Mouse (Mus musculus): ENCODE measurements at regions not wholly inside any gene's neighbourhood (a gene's known extent, or its start where the extent isn't known, plus 50 kb on each side); places are given as distances from the start of the nearest gene placed in this dataset.
A peak's percentile ranks its signal among the peaks of the same experiment; 100 is the strongest.

DNA sequence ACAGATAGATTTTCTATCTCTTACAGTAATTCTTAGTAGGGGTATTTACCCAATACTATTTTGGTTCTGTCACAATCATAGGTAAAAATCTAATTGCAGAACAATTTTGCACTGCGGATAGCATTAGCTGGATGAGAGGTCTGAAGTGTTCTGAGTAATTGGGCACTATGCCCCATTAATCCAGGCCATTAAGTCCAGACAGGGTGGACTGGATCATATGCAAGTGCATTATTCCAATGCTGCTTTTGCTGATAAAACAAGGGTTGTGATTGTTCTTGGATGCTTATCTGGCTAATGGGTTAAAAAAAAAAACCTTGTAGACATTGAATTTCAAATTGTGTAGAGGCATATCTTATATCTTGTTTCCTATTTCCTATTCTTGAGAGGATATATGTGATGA is 1732.6 kb upstream of the Gm6569 start:
- no peak for DNase-seq

DNA sequence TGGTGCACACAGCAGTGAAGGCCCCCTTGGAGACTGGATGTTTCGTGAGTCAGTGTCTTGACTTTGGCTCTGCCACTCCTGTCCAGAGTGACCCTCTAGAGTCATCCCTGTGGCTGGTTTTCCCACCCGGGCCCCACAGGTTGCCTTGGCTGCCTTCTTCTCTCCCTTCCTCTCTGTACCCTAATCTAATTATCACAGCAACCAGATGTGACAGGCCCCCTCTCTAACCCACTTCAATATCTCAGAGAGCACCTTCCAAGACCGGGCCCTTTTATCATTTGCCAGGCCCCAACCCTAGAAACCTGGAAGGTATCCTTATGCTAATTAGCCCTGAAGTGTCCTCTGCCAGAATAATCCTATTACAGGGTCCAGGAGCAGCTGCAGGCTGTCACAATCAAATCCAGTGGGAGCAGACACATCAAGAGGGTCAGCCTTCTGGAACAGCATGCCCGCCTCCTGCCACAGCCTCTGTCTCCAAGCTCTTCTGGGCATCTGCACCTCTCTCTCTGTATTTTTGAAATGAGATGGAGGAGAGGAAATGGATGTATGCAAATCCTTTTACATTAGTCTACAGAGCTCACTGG is 1728.4 kb upstream of the Gm6569 start:
- no peak for DNase-seq

DNA sequence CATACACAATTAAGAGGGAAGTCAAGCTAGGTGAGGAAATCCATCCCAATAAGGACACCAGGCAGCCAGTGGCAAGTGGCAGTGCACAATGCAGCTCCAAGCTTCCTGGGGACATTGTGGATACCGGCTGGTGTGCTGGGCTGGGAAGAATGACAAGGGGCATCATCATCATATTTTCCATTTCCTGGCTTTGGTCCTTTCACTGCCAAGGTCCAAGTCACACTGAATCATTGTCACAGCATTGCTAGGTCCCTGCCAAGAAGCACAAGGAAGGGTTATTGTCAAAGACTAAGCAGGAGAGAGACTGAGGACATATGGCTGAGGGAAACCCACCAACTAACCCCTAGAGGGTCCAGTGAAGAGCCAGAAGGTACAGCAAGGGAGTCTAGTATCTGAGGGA is 1723.8 kb upstream of the Gm6569 start:
- no peak for DNase-seq

DNA sequence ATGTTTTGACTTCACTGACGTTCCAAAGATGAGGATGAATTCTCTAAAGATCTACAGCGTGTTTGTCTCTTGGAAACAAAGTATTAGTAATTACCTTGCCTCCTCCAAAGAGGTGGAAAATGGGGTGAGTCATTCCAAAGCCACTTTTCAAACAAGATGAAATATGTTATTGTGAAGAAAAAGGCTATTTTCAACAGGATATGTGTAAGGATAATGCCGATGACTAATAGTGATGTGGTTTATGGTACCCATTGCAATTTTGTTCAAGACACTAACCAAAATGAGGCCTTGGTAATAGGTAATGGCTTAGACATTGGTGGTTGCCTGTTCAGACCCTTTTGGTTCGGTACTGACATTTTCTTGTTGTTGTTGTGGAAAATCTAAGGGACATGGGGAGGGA is 1717.6 kb upstream of the Gm6569 start:
- DNase-seq: no peak

DNA sequence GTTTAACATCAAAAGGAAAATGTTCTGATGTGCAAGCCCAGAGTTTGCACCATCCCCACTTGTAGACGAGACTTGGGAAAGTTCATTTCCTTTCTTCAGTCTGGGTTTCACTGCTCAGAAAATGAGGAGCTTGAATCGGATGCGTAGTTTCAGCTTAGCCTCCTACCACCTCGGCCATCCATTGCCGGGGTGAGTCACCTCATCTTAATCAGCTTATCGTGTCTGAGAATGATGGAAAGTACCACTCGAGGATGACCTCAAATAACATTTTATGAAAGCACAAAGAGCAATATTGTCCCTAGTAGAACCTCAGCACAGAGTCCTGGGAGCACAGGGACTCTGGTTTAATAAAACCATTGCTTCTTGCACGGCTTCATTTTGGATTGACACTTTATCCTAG is 1700.1 kb upstream of the Gm6569 start:
- no peak for DNase-seq

DNA sequence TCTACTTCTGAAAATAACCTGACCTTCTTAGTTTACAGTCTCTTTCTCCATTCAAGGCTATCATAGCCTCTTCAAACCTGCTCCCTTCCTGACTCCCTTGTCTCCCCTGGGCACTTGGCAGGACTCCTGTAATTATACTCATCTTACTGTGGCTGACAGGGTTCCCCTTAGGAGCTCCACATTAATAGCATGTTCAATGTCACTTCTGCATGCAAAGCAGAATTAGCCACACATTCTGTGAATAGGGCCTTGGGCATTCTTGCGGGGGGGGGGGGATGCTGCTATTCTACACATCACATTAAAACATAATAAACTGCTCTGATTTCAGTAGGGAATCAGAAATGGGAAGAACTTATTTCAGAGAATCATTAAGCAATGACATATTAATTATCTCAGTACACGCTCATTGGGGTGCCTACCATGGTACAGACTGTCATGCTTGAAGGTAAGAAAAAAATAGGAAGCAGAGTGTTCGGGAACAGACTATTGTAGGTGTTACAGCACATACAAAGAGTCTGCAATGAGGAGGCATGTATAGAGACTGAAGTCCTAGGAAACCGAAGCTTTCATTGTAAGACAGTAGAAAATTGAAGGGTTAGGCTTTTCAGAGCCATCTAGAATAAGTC is 1698.3 kb upstream of the Gm6569 start:
- no peak for DNase-seq

DNA sequence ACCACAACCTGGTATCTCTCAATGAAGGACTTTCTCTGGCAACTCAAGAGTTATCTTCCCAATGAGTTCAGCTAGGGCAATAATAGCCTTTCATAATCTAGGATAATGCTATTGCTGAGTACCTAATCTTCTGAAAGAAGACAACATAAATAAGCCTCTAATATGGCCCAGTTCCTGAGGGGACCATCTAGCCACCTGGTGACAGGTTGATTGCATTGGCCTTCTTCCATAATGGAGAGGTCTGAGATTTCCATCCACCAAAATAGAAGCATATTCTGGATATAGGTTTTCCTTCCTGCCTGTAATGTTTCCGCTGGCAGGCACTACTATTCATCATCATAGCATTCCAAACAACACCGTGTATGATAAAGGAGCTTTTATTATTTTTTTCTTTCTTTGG is 1694.2 kb upstream of the Gm6569 start:
- DNase-seq: no peak

DNA sequence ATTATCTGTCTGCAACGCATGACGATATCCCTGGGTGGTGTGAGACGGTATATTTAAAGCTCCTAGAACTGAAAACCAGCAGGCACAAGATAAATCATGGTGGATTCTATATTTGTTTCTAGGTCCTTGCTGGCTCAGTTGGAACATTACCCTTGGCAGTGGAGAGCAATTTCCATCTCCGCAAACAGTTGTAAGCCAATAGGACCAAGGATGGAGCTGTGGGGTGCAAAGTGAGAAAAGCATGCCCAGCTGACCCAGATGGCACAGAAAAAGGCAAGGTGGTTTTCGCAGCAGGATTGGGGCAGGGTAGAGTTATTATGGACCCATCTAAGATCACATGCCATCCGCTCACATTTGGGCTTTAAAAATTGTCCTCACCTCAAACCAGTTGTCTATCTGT is 1683.8 kb upstream of the Gm6569 start:
- DNase-seq: no peak

DNA sequence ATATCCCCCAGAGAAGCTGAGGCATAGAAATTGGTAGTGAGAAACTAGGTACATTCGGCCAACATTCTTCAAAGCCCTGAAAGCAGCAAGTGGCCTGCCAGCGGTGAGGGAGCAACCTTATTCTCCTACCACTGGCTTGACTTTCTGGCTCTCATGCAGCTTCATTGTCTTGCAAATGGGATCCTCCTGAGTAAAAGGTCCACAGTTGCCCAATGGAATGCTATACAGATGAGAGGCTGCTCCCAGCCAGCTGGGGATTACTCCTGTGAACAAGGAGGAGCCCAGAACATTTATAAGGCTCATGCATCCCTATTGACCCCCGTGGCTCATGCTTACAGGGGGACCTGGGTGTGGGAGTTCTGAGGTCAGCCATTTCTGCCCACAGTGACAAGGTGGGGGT is 1675.9 kb upstream of the Gm6569 start:
- DNase-seq: no peak

DNA sequence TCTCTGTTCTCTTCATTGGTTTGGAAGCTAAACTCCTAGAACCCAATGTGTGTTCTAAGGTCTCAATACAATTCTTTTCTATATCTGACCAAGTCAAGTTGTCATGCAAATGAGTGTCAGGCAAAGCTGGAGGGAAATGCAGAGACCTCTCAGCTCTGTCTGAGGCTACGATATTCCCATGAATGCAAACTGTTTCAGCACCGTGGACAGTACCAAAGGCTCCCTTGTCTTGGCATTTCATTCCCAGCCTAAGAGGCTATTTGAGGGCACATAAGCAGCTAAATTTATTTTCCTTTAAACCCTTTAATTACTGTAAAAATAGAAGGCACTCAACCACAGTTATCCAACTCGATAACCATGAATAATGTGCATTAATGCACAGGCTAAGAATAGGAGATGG is 1633.5 kb upstream of the Gm6569 start:
- no peak for DNase-seq

DNA sequence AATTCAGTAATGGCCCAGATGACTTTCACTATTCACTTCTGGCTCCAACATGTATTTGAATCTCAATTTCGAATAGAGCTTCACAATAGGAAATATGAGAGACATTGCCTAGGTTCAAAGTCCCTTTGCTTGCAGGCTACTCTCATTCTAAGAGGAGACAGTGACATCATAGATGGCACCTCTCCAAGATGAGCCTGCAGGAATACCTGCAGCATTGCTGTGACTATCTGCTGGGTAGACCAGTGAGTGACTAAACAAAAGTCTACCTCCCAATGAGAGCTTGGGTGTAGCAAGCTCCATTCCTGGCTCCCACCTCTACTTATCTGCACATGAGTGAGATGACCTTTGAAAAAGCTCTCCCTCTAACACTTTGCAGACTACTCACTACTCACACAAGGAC is 1632.6 kb upstream of the Gm6569 start:
- DNase-seq: no peak

DNA sequence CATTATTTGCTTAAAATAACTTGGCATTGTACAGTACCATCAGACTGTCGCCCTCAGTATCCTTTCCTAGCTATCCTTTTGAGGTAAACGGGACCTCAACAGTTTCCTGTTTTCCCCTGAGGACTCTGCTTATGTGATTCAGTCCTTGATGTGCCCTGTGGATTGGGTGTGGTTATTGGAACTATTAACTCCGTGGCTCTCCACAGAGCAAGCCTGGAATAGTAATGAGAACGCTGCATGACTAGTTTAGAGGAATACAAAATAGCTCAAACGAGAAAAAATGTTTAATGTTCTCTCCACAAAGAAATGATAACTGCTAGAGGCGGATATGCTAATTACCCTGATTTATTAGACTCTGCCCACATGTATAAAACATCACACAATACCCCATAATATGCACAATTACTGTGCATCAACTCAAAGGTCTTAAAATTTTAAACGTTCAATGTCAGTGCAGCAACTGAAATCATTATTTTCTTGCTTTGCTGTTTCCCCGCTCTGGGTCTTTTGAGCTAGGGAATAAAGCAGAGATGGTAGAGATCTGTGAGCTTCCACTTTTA is 1629.0 kb upstream of the Gm6569 start:
- no peak for DNase-seq

DNA sequence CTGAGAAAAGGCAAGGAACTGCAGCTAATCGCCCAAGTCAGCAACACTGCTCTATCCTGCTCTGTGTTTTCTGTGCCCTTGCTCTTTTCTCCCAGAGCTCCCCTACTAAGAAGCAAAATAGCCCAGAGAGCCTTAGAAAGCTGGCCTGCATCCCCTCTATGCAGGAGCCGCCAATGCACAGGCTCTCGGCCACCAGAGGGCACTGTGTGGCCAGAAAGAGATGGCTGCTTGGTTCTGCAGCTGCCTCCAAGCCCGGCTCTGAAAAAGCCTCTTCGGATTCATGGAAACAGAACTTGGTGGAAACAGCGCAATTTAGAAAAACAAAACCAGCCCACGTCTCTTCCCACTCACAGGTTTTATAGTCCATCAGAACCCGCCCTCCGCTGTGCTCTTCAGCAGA is 1628.4 kb upstream of the Gm6569 start:
- peak; percentile 40 to 59 for DNase-seq

DNA sequence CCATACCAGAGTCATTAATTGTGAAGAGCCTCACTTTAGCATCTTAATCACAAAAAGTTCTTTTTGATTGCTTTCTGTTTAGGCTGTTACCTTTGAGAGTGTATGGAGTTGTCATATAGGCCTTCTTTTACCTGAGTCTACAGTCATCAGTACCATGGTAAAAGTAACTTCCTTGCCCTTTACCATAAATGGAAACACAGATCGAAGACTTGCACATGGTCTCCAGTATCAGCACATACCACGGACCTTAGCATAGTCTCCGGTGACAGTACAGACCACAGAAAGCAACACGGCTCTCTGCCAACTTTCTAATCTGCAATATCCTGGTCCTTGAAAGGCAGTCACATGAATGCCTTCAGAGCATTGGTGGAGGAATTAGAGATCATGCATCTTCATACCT is 1626.8 kb upstream of the Gm6569 start:
- no peak for DNase-seq

DNA sequence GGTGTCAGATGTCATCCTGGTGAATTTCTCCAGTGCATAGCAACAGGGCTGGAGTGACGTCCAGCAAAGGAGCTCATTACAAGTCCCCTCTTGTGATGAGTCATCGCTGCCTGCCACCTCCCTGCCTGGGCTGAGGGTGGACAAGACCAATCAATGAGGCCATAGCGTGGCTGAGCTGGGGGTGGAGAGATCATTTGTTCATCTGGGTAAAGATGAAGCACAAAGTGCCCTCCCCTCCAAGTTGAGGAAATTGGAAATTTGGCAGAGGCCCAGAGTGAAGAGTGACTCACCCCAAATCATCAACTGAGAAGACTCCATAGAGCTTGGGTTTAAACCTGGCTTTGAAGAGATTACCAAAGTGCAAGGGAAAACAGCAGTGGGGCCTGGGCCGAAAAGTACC is 1626.3 kb upstream of the Gm6569 start:
- no peak for DNase-seq

DNA sequence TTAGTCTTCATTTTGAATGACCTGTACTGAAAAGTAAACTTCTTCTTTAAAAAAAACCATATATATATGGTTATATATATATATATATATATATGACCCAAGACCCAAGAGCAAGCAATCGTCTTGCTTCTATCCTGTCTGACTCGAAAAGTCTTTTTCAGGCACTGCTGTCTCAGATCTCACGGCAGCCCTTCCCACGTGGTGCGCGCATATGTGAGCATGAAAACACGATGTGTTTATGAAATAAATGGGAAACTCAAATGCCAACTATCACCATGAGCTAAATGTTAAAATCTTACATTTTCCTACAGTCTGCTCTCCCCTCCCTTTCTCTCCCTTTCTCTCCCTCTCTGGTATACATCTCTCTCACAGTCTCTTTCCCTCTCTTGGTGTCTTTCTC is 1625.4 kb upstream of the Gm6569 start:
- DNase-seq: no peak

DNA sequence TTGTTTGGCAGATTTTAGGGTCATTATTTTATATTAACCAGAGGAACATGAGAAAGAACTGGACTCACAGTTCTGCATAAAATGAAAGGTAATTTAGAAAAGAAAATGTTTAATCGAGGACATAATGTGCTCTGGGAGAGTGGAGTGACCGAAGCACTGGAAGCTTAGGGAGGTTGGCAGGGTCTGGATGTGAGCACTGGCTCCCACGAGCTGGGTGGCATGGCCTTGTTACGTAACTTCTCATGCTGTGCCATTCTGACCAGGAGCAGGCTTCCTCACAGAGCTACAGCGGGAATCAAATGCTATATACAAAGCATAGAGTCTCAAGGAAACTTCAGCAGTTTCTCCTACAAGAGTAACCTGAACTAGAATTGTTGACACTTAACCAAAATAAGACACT is 1616.6 kb upstream of the Gm6569 start:
- DNase-seq: no peak

DNA sequence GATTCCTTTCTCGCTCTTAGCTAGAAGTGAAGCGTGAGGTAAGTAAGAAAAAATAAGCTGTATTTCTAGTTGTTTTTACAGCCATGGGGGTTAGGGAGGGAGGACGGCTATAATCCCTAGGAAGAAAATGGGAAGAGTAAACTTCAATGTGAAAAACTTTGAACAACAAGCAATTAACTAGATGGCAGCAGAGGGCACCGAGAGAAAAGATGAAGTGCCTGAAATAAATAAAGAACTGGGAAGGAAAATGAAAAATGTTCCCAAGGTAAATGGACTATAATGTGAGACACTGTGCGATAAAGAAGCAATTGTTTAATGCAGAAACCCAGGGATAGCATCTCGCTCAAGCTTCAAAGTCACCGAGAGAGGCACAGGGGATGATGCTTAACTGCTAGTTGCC is 1614.4 kb upstream of the Gm6569 start:
- no peak for DNase-seq

DNA sequence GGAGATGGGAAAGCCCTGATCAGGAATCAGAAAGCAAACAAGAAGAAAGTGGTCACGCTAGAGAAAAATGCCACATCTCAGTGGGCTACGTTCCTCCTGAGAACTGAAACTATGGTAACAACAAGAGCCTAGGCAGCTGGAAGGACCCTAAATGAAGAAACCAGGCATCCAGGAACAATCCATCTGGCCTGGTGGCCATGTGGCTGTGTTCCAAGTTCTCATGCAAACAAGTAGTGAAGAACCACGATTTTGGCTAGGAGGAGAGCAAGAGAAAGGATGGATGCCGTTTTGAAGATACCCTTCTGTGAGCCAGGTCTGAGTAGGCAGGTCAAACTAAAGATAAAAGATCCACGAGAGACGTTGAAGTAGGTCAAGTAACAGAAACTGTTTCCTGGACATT is 1613.6 kb upstream of the Gm6569 start:
- DNase-seq: no peak

DNA sequence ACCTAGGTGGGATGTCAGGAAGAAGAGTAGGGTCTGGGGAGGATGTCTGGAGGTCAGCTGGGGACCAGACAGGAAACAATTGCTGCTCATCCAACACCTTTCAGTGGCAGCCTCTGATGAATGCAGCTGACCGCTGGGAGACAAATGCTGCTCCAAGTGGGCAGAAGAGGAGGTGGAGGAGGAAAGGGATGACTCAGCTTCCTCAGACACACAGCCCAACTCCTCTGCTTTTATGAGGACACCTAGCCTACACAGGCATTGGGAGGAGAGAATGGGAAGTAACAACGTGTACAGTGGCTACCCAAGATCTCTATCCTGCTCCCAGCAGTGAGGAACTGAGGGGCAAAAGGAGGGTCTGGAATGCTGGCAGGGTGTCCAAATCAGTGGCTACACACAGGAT is 1602.0 kb upstream of the Gm6569 start:
- no peak for DNase-seq

DNA sequence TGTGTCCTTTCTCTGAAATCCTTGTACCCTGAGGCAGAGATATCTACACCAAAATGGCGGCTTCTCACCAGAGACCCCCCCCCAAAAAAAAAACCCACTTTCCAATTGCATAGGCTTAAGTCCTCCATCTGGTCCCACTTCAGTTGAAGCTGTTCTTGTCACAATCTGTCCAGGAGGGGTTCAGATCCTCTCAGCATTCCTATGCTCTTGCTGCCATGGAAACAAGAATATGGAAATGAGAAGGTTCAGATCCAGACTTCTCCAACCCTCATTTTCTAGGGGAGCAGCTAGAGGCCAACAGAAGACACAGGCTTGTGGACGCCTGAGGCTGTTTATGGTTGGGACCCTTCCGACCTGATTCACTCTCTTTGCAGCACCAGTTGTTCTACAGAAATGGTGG is 1569.7 kb upstream of the Gm6569 start:
- no peak for DNase-seq

DNA sequence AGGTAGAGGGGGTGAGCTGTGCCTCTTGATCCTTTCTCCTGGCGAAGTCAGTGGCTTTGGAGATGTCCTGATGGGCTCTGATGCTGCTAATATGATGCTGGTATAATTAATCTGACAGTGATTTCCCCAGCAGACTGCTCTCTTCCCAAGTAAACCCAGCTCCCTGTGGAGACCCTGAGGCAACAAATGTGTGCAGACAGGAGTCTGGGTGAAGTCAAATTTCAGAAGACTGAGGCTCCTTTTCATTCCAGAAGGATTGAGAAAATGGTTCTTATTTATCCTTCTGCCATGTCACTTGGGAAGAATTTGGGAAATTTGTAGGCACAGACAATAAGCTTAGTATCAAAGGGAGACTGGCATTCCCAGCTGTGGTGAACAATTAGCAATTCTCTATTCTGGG is 1550.5 kb upstream of the Gm6569 start:
- DNase-seq: no peak

DNA sequence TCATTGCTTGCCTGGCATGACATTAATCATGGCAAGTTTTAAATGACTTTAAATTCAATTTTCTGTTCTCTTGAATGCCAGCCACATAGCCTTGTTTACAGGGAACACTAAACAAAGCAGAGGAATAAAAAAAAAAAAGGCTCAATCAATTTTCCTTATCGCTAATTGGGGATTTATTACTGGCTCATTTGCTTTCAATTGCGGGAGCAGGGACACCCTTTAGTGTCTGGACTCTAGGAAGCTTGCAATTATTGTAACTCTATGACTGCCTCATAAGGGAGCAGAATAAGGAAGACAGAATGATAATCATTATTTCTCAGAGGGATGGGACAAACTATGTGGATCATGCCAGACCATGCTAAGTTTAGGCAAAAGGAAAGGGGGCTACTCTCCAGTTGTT is 1537.7 kb upstream of the Gm6569 start:
- no peak for DNase-seq

DNA sequence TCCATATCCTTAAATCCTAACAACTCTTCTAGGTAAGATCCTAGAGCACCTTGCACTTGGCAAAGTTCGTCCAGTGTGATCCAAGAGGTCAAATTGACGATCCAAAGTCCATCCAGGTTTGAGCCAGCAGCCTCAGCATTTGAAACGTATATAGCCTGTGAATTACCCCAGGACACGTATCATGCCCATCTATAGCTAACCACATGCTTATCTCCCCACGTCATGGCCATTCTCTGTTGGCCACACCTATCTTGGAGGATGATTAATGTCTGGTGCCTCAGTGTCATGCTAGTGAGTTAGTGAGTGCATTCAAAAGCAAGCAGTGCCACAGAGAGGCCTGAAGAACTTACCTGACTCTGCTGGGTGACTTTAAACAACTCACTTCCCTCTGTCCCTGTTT is 1521.9 kb upstream of the Gm6569 start:
- no peak for DNase-seq

DNA sequence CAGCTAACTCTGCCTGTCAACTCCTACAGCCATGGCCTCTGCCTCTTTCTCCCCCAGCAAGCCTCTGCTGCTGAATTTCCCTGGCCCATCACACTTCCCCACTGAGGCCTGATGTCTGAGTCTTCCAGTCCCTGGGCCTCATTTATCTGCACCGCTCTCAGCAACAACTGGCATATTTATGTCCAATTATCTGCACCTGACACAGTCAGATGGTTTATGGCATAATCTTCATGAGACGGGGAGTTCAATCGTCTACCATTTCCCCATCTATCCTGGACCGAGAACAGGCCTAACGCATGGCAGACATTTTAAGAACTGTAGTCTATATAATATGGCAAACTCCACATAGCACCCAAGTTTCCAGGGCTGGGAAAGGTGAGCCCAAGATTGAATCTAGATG is 1512.8 kb upstream of the Gm6569 start:
- DNase-seq: no peak
